19 mouse cellular contexts compared by ENCODE assay signal in the genomic region with DNA sequence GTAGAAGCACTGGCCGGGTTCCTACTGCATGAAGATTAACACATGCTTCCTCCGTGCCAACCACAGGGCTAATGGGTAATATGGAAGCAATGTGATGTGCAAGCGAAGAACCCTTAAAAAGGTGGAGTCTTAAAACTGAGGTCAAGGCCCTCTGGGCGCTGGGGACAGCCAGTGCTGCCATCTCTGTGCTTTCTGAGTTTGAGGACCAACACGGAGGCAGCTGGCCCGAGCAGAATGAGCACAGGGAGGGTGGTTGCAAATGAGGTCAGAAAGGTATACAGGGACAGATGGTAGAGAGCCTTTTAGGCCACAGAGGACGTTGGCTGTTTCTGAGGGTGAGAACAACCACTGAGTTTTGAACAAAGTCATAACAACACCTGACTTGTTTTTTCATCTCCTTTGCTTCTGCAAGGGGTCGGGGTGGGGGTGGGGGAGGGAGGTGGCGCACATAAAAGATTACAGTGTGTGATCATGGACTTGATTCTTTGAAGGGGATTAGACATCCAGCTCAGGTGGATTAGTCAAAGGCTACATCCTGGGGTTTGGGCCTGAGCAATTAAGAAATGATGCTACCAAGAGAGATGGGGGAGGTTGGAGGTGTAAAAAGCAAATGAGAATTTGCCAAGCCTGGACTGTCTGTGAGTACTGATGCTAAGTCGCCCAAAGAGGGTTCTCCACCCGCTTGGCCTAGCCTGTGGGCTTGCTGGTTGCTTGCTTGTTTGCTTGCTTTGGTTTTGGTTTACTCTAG. TPM values are rescaled to one million over a fixed set of nuclear protein-coding genes. Genes with fewer than 3 reads are reported as not detected.
DNase-seq lines count a peak whose midpoint lies in the region; ATAC-seq lines count a peak whose summit lies in the region.
"Had no signal": no experiment of that assay in that cellular context is flagged by ENCODE, and none has a peak within 500 bp of the region (broad histone marks: within the 10 kb centered on the region; RNA-seq: fewer than 3 reads in every experiment).

No protein-coding gene starts in this region.

- no peaks in the 10 kb centered on the region for H3K27me3 ChIP-seq in midbrain, embryonic 15.5 days (replicated peaks)
- H3K27me3 ChIP-seq: CH12.LX; hindbrain, embryonic 15.5 days; liver, embryonic 15.5 days; neural tube, embryonic 13.5 days; stomach, embryonic 15.5 days had no signal

- 69% methylated on average over 11 of the region's 11 CpGs for WGBS in midbrain, embryonic 15.5 days

- no peak overlapping the region for H3K4me3 ChIP-seq in midbrain, embryonic 15.5 days
- H3K4me3 ChIP-seq: hindbrain, embryonic 15.5 days; liver, embryonic 15.5 days; neural tube, embryonic 13.5 days; stomach, embryonic 15.5 days had no signal

- no peak overlapping the region for H3K9ac ChIP-seq in midbrain, embryonic 15.5 days
- H3K9ac ChIP-seq: hindbrain, embryonic 15.5 days; liver, embryonic 15.5 days; neural tube, embryonic 13.5 days; stomach, embryonic 15.5 days had no signal

- H3K4me1 ChIP-seq in midbrain, embryonic 15.5 days = no peaks in the 10 kb centered on the region
- H3K4me1 ChIP-seq: liver, embryonic 15.5 days; neural tube, embryonic 13.5 days; stomach, embryonic 15.5 days had no signal

- no peak for DNase-seq in cerebellum, postnatal 4 days (ENCODE audit: low spot score in 2 of 2)
- DNase-seq in cerebellum, adult 11-12 months = peak; percentile 83
- peak; percentile 67 to 73 for DNase-seq in cerebellum, postnatal 25 days
- DNase-seq in thymus, postnatal 14 days = peak; percentile 71
- DNase-seq in kidney, adult 18-20 months = no peak
- no peak for DNase-seq in lung, adult 18-20 months
- DNase-seq: adrenal gland, postnatal 14 days; gastrocnemius, postnatal 25 days; heart, postnatal 14 days; kidney, adult 11 months; kidney, postnatal 14 days; lung, postnatal 14 days had no signal

- H3K36me3 ChIP-seq in midbrain, embryonic 15.5 days (replicated peaks) = no peaks in the 10 kb centered on the region
- H3K36me3 ChIP-seq: hindbrain, embryonic 15.5 days; liver, embryonic 15.5 days; neural tube, embryonic 13.5 days; stomach, embryonic 15.5 days had no signal

- H3K4me2 ChIP-seq in midbrain, embryonic 15.5 days = no peak overlapping the region
- H3K4me2 ChIP-seq: hindbrain, embryonic 15.5 days; liver, embryonic 15.5 days; neural tube, embryonic 13.5 days; stomach, embryonic 15.5 days had no signal

- no peaks in the 10 kb centered on the region for H3K9me3 ChIP-seq in midbrain, embryonic 15.5 days
- H3K9me3 ChIP-seq: hindbrain, embryonic 15.5 days; liver, embryonic 15.5 days; neural tube, embryonic 13.5 days; stomach, embryonic 15.5 days had no signal

- peak; percentile 85 for ATAC-seq in cerebellum, adult (ENCODE audit: insufficient number of reproducible peaks, low FRiP score, low TSS enrichment)
- ATAC-seq in midbrain, embryonic 15.5 days (replicated peaks) = no peak

- no peak overlapping the region for H3K27ac ChIP-seq in midbrain, embryonic 15.5 days
- H3K27ac ChIP-seq: hindbrain, embryonic 15.5 days; liver, embryonic 15.5 days; neural tube, embryonic 13.5 days; stomach, embryonic 15.5 days had no signal

RNA-seq across cellular contexts. Expression of gene Kcna2, which starts 10.4 kb away (rescaled TPM):
- 1.7 and 1.9 TPM in 2 replicates for polyA plus RNA-seq in midbrain, embryonic 15.5 days (2015; fragmentation: Nextera tagmentation; extraction: Ambion mirVana)

RNA-seq across cellular contexts. Expression of gene Kcna3, which starts 54.6 kb away (rescaled TPM):
- 18.8 and 22.1 TPM in 2 replicates for polyA plus RNA-seq in midbrain, embryonic 15.5 days (2015; fragmentation: Nextera tagmentation; extraction: Ambion mirVana)

Comparison
In these comparisons a context has a peak if more than half of its experiments do, and no peak if none do; other contexts are left out.
1. DNase-seq: peak in cerebellum, adult 11-12 months (single experiment), cerebellum, postnatal 25 days (2 of 2) and thymus, postnatal 14 days (single experiment); none in cerebellum, postnatal 4 days (0 of 2), kidney, adult 18-20 months (single experiment) and lung, adult 18-20 months (0 of 2).